Mouse (Mus musculus) kidney, postnatal 10 days (tissue): ENCODE data around the gene Ly6g6e.
A peak's percentile ranks its signal among the peaks of the same experiment; 100 is the strongest.

ENCODE experiments used
- DNase-seq: peaks from one replicate; pipeline ENCODE4 v3.0.0; 2021; ENCODE audit warnings: mixed read lengths

The Ly6g6e gene

DNA sequence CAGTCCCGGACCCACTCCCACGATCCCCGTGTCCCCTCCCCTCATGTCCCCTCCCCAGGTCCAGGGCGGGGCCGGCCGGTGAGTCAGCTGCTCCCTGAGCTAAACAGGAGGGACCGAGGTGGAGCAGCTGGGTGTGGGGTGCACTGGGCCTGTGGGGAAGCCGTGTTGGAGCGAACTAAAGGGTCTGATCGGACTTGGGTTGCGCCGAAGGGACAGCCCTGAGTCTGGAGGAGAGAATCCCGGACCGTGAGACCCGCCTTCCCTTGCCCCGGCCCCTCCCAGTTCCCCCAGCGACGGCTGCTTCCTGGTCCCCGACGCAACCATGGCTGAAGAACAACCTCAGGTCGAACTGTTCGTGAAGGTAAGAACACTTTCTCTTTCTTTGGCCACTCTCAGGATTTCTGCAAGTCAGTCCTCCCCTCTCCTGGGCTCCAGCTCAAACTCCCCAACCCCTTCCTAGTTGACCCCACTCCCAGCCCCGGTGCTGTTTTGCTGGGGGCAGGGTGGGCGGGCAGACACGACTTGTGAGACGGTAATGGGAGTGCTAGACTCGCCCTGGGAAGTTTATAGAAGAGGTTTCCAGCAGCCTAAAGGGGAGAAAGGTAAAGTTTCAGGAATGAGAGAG lies 26.5 kb upstream of the Ly6g6e start:
- DNase-seq, result peak; percentile 90

GRCm38 (mm10) chr17:35051156-35052086 lies 25.3 kb upstream of the Ly6g6e start:
- peak; percentile 86 for DNase-seq

DNA sequence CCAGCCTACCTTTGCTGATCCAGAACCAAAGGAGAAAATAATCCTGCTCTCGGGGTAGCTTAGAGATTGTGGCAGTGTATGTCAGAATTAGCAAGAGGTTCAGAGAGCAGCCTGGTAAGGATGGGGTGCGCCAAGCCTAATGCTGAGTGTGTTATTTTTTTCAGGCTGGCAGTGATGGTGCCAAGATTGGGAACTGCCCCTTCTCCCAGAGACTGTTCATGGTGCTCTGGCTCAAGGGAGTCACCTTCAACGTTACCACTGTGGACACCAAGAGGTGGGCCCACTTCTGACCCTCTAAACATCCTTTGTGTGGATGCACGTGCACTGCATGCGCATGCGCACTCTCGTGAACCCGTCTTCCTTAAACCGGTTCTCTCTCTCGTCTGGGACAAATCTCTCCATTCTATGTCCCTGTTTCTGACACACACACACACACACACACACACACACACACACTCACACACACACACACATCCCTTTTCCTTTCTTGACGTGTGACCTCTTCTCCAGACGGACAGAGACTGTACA lies 24.4 kb upstream of the Ly6g6e start:
- DNase-seq, result no peak

GRCm38 (mm10) chr17:35055691-35056495 lies 20.8 kb upstream of the Ly6g6e start:
- peak; percentile 38 for DNase-seq

- no peak for DNase-seq
These were observed 19.6 kb upstream of the Ly6g6e start for GRCm38 (mm10) chr17:35057090-35057489.

GRCm38 (mm10) chr17:35058316-35058715 lies 18.4 kb upstream of the Ly6g6e start:
- DNase-seq, result peak; percentile 33

GRCm38 (mm10) chr17:35058911-35059892 lies 17.5 kb upstream of the Ly6g6e start, which contains the start of gene Ddah2:
TSS of gene Ddah2 (plus strand) at chr17:35059035.
- DNase-seq, result peak; percentile 98

DNA sequence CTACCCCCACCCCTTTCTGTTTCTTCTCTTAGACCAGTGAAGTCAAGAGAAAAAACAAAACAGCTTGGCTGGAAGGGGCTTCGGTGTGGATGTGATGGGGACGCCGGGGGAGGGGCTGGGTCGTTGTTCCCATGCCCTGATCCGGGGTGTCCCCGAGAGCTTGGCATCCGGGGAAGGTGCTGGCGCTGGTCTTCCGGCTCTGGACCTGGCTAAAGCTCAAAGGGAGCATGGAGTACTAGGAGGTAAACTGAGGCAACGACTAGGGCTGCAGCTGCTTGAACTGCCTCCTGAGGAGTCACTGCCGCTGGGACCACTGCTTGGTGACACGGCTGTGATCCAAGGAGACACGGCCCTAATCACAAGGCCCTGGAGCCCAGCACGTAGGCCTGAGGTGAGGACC lies 16.6 kb upstream of the Ly6g6e start:
- DNase-seq, result peak; percentile 43

GRCm38 (mm10) chr17:35060737-35061297 lies 15.9 kb upstream of the Ly6g6e start:
- peak; percentile 65 for DNase-seq

DNA sequence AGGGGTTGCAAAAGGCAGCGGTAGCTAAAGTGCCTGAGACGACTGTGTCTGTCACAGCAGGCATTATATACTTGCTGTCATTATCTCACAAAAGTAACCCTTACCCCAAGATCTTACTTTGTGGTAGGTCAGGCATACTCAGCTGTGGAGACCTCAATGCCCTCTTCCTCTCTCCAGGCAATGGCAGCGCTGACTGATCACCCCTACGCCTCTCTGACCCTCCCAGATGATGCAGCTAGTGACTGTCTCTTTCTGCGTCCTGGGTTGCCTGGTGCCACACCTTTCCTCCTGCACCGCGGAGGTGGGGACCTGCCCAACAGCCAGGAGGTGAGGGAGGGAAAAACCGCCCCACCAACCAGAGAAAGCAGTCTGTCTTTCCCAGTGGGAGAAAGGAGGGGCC lies 15.4 kb upstream of the Ly6g6e start:
- DNase-seq, result no peak

- peak; percentile 36 for DNase-seq
These were observed 13.2 kb upstream of the Ly6g6e start for GRCm38 (mm10) chr17:35063466-35063865.

GRCm38 (mm10) chr17:35064378-35064877 lies 12.3 kb upstream of the Ly6g6e start:
- DNase-seq, result peak; percentile 33

GRCm38 (mm10) chr17:35064951-35065947 lies 11.5 kb upstream of the Ly6g6e start, which contains the start of gene Ly6g6c:
TSS of gene Ly6g6c (plus strand) at chr17:35065388.
- peak; percentile 85 for DNase-seq

GRCm38 (mm10) chr17:35066084-35066483 lies 10.6 kb upstream of the Ly6g6e start, which contains the start of gene Mpig6b:
TSS of gene Mpig6b (minus strand) at chr17:35066184.
- DNase-seq, result no peak

GRCm38 (mm10) chr17:35068213-35068914 lies 8.3 kb upstream of the Ly6g6e start:
- no peak for DNase-seq

DNA sequence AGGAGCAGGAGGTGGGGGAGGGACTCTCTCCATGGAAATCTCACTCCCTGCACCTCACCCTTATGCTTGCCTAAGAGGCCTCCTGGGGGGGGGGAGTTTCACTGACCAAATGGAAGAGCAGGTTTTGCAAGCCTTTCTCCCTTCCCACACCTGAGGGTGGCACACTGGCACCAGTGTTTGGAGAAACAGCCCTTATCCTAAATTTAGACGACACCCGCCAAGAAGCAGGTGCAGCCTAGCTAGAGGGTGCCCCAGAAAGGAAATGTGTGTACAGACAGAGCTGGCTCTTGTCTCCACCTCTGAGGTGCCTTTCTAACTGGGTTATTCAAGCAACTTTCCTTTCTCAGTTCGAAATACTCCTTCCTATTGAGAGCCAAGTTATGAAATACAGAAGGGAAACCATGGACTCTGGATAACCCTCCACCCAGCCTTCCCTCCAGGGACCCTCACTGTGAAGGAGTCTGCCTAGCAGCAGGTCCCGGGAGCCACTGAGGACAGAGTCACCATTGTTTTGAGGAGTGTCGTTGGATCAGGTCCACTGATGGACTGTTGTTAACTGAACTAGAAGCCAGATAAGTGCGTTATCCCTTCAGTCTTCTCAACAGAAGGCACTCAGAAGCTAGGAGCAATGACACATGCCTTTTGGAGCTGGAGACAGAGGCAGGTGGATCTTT lies 6.0 kb upstream of the Ly6g6e start:
- DNase-seq, result no peak

- DNase-seq, result no peak
These were observed 5.2 kb upstream of the Ly6g6e start for GRCm38 (mm10) chr17:35071454-35071853.

DNA sequence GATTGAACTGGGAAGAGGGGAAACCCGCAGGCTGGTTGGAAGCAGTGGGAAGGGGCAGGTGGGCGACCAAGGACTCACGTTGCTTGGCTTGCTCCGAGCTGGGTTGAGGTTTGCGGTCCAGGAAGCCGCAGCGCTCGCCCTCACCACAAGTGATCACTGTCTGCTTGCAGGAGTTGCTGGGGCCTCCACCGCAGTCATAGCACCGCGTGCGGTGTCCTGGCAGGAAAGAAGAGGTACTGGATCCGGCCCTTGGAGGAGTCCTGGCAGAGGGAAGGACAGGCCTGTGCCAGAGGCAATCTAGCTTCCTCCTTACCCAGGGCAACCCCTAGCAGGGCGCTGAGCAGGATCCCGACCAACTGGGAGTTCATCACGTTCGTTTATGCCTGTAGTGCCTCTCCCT lies 2.6 kb upstream of the Ly6g6e start:
- no peak for DNase-seq
